Mouse (Mus musculus): Measurements from ENCODE around the gene Rcc2. TPM values are rescaled to one million over a fixed set of nuclear protein-coding genes. Genes with fewer than 3 reads are reported as not detected.

Gene Rcc2
- total RNA-seq, 2 experiments from 2014 or later = 5.9 to 8.8 TPM

GRCm38 (mm10) chr4:140750328-140750727 is 50.0 kb downstream of the Rcc2 start:
- TF ChIP-seq CTCF (IDR thresholded peaks at IDR 0.05) = peak; percentile 24; the same call in 1 of the 2 replicates
- intact Hi-C loops (cut with DNase I) = no loop called here
- peak; percentile 46 for DNase-seq
- peak overlapping the region; percentile 56 for H3K4me3 ChIP-seq
- no peak overlapping the region for H3K27ac ChIP-seq

GRCm38 (mm10) chr4:140753366-140753765 is 53.0 kb downstream of the Rcc2 start:
- Histone ChIP-seq H3K27ac (no peak overlapping the region), H3K4me3 (no peak overlapping the region)
- intact Hi-C loops (cut with DNase I) = no loop called here
- no peak for TF ChIP-seq CTCF (IDR thresholded peaks at IDR 0.05)
- DNase-seq = no peak

- Histone ChIP-seq H3K27ac (no peak overlapping the region), H3K4me3 (no peak overlapping the region)
- no peak for TF ChIP-seq CTCF (IDR thresholded peaks at IDR 0.05)
- intact Hi-C loops (cut with DNase I) = no loop called here
- no peak for DNase-seq
Measured at GRCm38 (mm10) chr4:140755811-140756210, 55.5 kb downstream of the Rcc2 start.

GRCm38 (mm10) chr4:140761601-140762000 is 61.3 kb downstream of the Rcc2 start:
- Histone ChIP-seq H3K27ac (no peak overlapping the region), H3K4me3 (no peak overlapping the region)
- no peak for TF ChIP-seq CTCF (IDR thresholded peaks at IDR 0.05)
- intact Hi-C loops (cut with DNase I) = loop anchor here (5.0 kb wide), 1 partner anchor 196 kb away; no protein-coding TSS in a partner anchor
- no peak for DNase-seq

GRCm38 (mm10) chr4:140763158-140763557 is 62.8 kb downstream of the Rcc2 start:
- TF ChIP-seq CTCF (IDR thresholded peaks at IDR 0.05) = peak; percentile 89
- H3K27ac ChIP-seq = peak overlapping the region; percentile 46
- H3K4me3 ChIP-seq = no peak overlapping the region
- intact Hi-C loops (cut with DNase I) = loop anchor here (2.0 to 5.0 kb wide), 2 partner anchors 140 to 194 kb away; no protein-coding TSS in a partner anchor
- DNase-seq = peak; percentile 89

- Histone ChIP-seq H3K27ac (no peak overlapping the region), H3K4me3 (no peak overlapping the region)
- no peak for DNase-seq
- TF ChIP-seq CTCF (IDR thresholded peaks at IDR 0.05) = no peak
- intact Hi-C loops (cut with DNase I) = no loop called here
Measured at GRCm38 (mm10) chr4:140765936-140766335, 65.6 kb downstream of the Rcc2 start.

- TF ChIP-seq CTCF (IDR thresholded peaks at IDR 0.05) = no peak
- Histone ChIP-seq H3K27ac (no peak overlapping the region), H3K4me3 (no peak overlapping the region)
- intact Hi-C loops (cut with DNase I) = no loop called here
- no peak for DNase-seq
Measured at GRCm38 (mm10) chr4:140768973-140769372, 68.6 kb downstream of the Rcc2 start.

GRCm38 (mm10) chr4:140770433-140770832 is 70.1 kb downstream of the Rcc2 start:
- intact Hi-C loops (cut with DNase I) = no loop called here
- no peak for TF ChIP-seq CTCF (IDR thresholded peaks at IDR 0.05)
- Histone ChIP-seq H3K27ac (peak overlapping the region; percentile 71), H3K4me3 (peak overlapping the region; percentile 62)
- DNase-seq = peak; percentile 70

- no peak overlapping the region for H3K27ac ChIP-seq
- H3K4me3 ChIP-seq = no peak overlapping the region
- DNase-seq = no peak
- TF ChIP-seq CTCF (IDR thresholded peaks at IDR 0.05) = no peak
- intact Hi-C loops (cut with DNase I) = no loop called here
Measured at GRCm38 (mm10) chr4:140771091-140771490, 70.8 kb downstream of the Rcc2 start.

Small RNA genes lying within 50 kb of the gene (microRNA-seq; reads per million reads assigned to microRNA genes)
- gene Gm23045 (not detected), gene Gm25951 (not detected)

Other genes starting within 250 kb of the Rcc2 start
- 10 to 100 TPM; 50.9 to 66.3 TPM for gene Arhgef10l, start 34.5 kb upstream of the Rcc2 start, total RNA-seq (2021)
- not detected for gene Padi6, start 42.1 kb downstream of the Rcc2 start, total RNA-seq (2021)
- gene Padi4, start 73.7 kb downstream of the Rcc2 start, total RNA-seq (2021) = not detected
- 1 to 10 TPM; 1.1 to 6.9 TPM for gene Padi3, start 110.1 kb downstream of the Rcc2 start, total RNA-seq (2021)
- under 1 TPM in 1 of 2 experiments, not detected in 1; 0.22 TPM for gene Padi1, start 145.2 kb downstream of the Rcc2 start, total RNA-seq (2021)
- gene Padi2, start 205.8 kb downstream of the Rcc2 start, total RNA-seq (2021) = 100 to 1,000 TPM in 1 of 2 experiments, 10 to 100 TPM in 1; 77.0 to 273 TPM

Data from gastrocnemius, adult 2 months (tissue).